In genomic region chr17:32492349-32492980, GRCm38 (mm10) we compare ENCODE assay signal across 8 mouse cellular contexts. TPM values are rescaled to one million over a fixed set of nuclear protein-coding genes. Genes with fewer than 3 reads are reported as not detected.
DNase-seq lines count a peak whose midpoint lies in the region; ATAC-seq lines count a peak whose summit lies in the region.

No protein-coding gene starts in this region.

- H3K4me1 ChIP-seq in heart, embryonic 10.5 days, result peaks cover 8% of the 10 kb centered on the region; the same call in 1 of the 2 replicates
- H3K4me1 ChIP-seq in lung, embryonic 16.5 days (replicated peaks; ENCODE audit: control insufficient read depth, insufficient read depth, low read length), result no peaks in the 10 kb centered on the region; the same call in 1 of the 2 replicates

- ATAC-seq in lung, embryonic 16.5 days (ENCODE audit: low read depth), result peak; percentile 82

- H3K9ac ChIP-seq in lung, embryonic 16.5 days (ENCODE audit: low read length), result peak overlapping the region; percentile 38; the same call in 1 of the 2 replicates

- DNase-seq in adrenal gland, adult (ENCODE audit: inconsistent age in 2 of 2, low spot score in 1 of 2), result peak; percentile 45 to 76
- no peak for DNase-seq in adrenal gland, postnatal 4 days (ENCODE audit: low spot score in 2 of 2)
- DNase-seq in embryo, embryonic 10.5 days (ENCODE audit: low spot score), result peak; percentile 78
- no peak for DNase-seq in heart, embryonic 10.5 days (ENCODE audit: low spot score)
- peak; percentile 17 to 35 for DNase-seq in kidney, adult 8-10 months
- DNase-seq in ovary, postnatal 36 days (ENCODE audit: low spot score), result peak; percentile 38
- DNase-seq in adipocyte (ENCODE audit: low spot score), result no peak

- peaks cover 35% of the 10 kb centered on the region for H3K27me3 ChIP-seq in heart, embryonic 10.5 days (ENCODE audit: insufficient read depth, poor library complexity, severe bottlenecking)
- H3K27me3 ChIP-seq in lung, embryonic 16.5 days (ENCODE audit: control insufficient read depth, insufficient read depth, low read depth, low read length), result no peaks in the 10 kb centered on the region

- peak overlapping the region; percentile 53 for H3K4me2 ChIP-seq in lung, embryonic 16.5 days (ENCODE audit: low read depth, low read length)

- no peaks in the 10 kb centered on the region for H3K9me3 ChIP-seq in heart, embryonic 10.5 days
- no peaks in the 10 kb centered on the region for H3K9me3 ChIP-seq in lung, embryonic 16.5 days (ENCODE audit: control insufficient read depth, low read length)

- no peaks in the 10 kb centered on the region for H3K36me3 ChIP-seq in heart, embryonic 10.5 days
- H3K36me3 ChIP-seq in lung, embryonic 16.5 days (ENCODE audit: control insufficient read depth, insufficient read depth, low read length), result no peaks in the 10 kb centered on the region

- WGBS in heart, embryonic 10.5 days, result 7% methylated on average over 30 of the region's 30 CpGs
- WGBS in lung, embryonic 16.5 days, result 10% methylated on average over 30 of the region's 30 CpGs

- H3K27ac ChIP-seq in heart, embryonic 10.5 days, result no peak overlapping the region
- no peak overlapping the region for H3K27ac ChIP-seq in lung, embryonic 16.5 days (ENCODE audit: low read length)

- peak overlapping the region; percentile 55 for H3K4me3 ChIP-seq in heart, embryonic 10.5 days
- H3K4me3 ChIP-seq in lung, embryonic 16.5 days (ENCODE audit: low read length), result peak overlapping the region; percentile 39

RNA-seq across cellular contexts. Expression of gene Cyp4f17, which starts 13.4 kb away (rescaled TPM):
- total RNA-seq in adrenal gland, postnatal 4 days (2021), result 10 to 100 TPM in 1 of 2 experiments, 1 to 10 TPM in 1; 9.8 to 12.7 TPM
- polyA plus RNA-seq in heart, embryonic 10.5 days (2016; fragmentation: Nextera tagmentation; extraction: Ambion mirVana), result 4.1 and 4.9 TPM in 2 replicates
- polyA plus RNA-seq in lung, embryonic 16.5 days (2015; fragmentation: Nextera tagmentation; extraction: Ambion mirVana), result 7.9 and 8.7 TPM in 2 replicates

RNA-seq across cellular contexts. Expression of gene Cyp4f39, which starts 39.9 kb away (rescaled TPM):
- under 1 TPM in 1 of 2 experiments, not detected in 1; 0.67 TPM for total RNA-seq in adrenal gland, postnatal 4 days (2021)
- 0.37 TPM in 1 of 2 replicates, not detected in the other for polyA plus RNA-seq in heart, embryonic 10.5 days (2016; fragmentation: Nextera tagmentation; extraction: Ambion mirVana)
- 0.69 and 0.80 TPM in 2 replicates for polyA plus RNA-seq in lung, embryonic 16.5 days (2015; fragmentation: Nextera tagmentation; extraction: Ambion mirVana)

RNA-seq across cellular contexts. Expression of gene Cyp4f16, which starts 43.9 kb away (rescaled TPM):
- 10 to 100 TPM; 26.0 to 27.6 TPM for total RNA-seq in adrenal gland, postnatal 4 days (2021)
- 15.8 and 18.3 TPM in 2 replicates for polyA plus RNA-seq in heart, embryonic 10.5 days (2016; fragmentation: Nextera tagmentation; extraction: Ambion mirVana)
- 19.7 and 22.7 TPM in 2 replicates for polyA plus RNA-seq in lung, embryonic 16.5 days (2015; fragmentation: Nextera tagmentation; extraction: Ambion mirVana)

Comparison
In these comparisons a context has a peak if more than half of its experiments do, and no peak if none do; other contexts are left out.
1. DNase-seq: peak in adrenal gland, adult (2 of 2), embryo, embryonic 10.5 days (single experiment), kidney, adult 8-10 months (2 of 2) and ovary, postnatal 36 days (single experiment); none in adrenal gland, postnatal 4 days (0 of 2), heart, embryonic 10.5 days (single experiment) and adipocyte (single experiment).